Mouse (Mus musculus) heart, postnatal 0 days (tissue): ENCODE results near the gene Zfp575.

ENCODE experiments used
- CTCF ChIP-seq: IDR thresholded peaks from 2 replicates; pipeline ENCODE4 v1.5.1; 2016; ENCODE audit warnings: antibody characterized with exemption, control low read depth, low read depth
- EP300 ChIP-seq: IDR thresholded peaks from 2 replicates; pipeline ENCODE4 v1.6.1; 2016; ENCODE audit warnings: antibody characterized with exemption, low read depth

DNA sequence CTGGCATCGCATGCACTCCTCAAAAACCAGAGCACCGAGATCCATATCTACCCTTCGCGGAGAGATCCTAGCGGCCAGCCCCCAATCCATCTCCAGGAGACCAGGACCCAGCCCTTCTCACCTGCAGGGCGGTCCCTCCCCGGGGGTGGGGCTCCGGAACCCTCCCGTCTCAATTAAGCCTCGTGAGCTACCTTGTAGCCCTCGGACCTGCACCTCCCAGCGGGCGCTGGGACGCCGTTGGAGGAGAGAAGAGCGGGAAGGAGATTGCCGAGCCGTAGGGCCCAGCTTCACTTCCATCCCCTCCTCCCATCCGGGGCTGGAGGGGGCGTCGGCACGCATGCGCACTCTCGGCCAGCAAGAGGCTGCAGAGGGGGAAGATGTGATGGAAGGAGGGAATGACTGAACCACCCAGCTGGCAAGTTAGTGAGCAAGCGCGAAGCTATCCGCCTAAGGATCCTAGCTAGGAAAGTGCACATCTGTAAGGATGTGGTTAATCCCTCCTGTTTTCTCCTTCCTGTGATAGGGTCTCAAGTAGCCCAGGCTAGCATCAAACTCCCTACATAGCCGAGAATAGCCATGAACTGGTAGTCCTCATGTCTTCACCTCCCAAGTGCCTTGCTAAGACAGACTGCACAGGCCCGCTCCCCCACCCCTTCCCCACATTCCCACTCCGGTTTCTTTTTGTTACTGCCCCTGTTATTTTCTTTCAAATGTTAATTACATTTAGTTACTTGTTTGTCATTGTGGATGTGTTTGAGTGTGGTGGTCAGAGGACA is at the start of gene Zfp575, which contains the start of gene Ethe1:
- TF ChIP-seq CTCF (no peak), EP300 (no peak)
